21 mouse cellular contexts compared by ENCODE assay signal in genomic region chr13:20048837-20049160, GRCm38 (mm10). TPM values are rescaled to one million over a fixed set of nuclear protein-coding genes. Genes with fewer than 3 reads are reported as not detected.
A peak's percentile ranks its signal among the peaks of the same experiment; 100 is the strongest.
DNase-seq lines count a peak whose midpoint lies in the region; ATAC-seq and TF ChIP-seq lines count a peak whose summit lies in the region.
"Had no signal": no experiment of that assay in that cellular context is flagged by ENCODE, and none has a peak within 500 bp of the region (broad histone marks: within the 10 kb centered on the region; RNA-seq: fewer than 3 reads in every experiment).

No protein-coding gene starts in this region.

- no peaks in the 10 kb centered on the region for H3K36me3 ChIP-seq in forebrain, embryonic 10.5 days (replicated peaks)
- H3K36me3 ChIP-seq in forebrain, embryonic 15.5 days: no peaks in the 10 kb centered on the region
- H3K36me3 ChIP-seq in hindbrain, postnatal 0 days (ENCODE audit: insufficient read depth, low read length): no peaks in the 10 kb centered on the region
- H3K36me3 ChIP-seq in hindbrain, embryonic 10.5 days: no peaks in the 10 kb centered on the region
- H3K36me3 ChIP-seq in forebrain, embryonic 13.5 days (ENCODE audit: poor library complexity, severe bottlenecking): no peaks in the 10 kb centered on the region
- H3K36me3 ChIP-seq in midbrain, embryonic 14.5 days (ENCODE audit: control insufficient read depth, insufficient read depth, low read length): no peaks in the 10 kb centered on the region
- H3K36me3 ChIP-seq in intestine, postnatal 0 days (ENCODE audit: control insufficient read depth, insufficient read depth): no peaks in the 10 kb centered on the region
- H3K36me3 ChIP-seq: G1E; lung, embryonic 15.5 days had no signal

- peak overlapping the region; percentile 71 for H3K27ac ChIP-seq in forebrain, embryonic 10.5 days
- no peak overlapping the region for H3K27ac ChIP-seq in forebrain, embryonic 15.5 days (replicated peaks)
- H3K27ac ChIP-seq in hindbrain, postnatal 0 days: no peak overlapping the region
- H3K27ac ChIP-seq in hindbrain, embryonic 10.5 days: no peak overlapping the region
- no peak overlapping the region for H3K27ac ChIP-seq in forebrain, embryonic 13.5 days
- no peak overlapping the region for H3K27ac ChIP-seq in midbrain, embryonic 14.5 days (replicated peaks; ENCODE audit: low read depth, low read length)
- H3K27ac ChIP-seq in intestine, postnatal 0 days (ENCODE audit: low read depth, low read length): no peak overlapping the region
- H3K27ac ChIP-seq: kidney, postnatal 0 days; layer of hippocampus, adult 2 months; liver, embryonic 14.5 days; lung, embryonic 15.5 days had no signal

- 0 out of 2 replicates have a peak, but pooled peaks cover 10% of the 10 kb centered on the region for H3K27me3 ChIP-seq in forebrain, embryonic 10.5 days (ENCODE audit: poor library complexity, severe bottlenecking)
- H3K27me3 ChIP-seq in forebrain, embryonic 15.5 days: no peaks in the 10 kb centered on the region
- no peaks in the 10 kb centered on the region for H3K27me3 ChIP-seq in hindbrain, postnatal 0 days (ENCODE audit: insufficient read depth, low read length)
- H3K27me3 ChIP-seq in hindbrain, embryonic 10.5 days (ENCODE audit: insufficient read depth, poor library complexity, severe bottlenecking): no peaks in the 10 kb centered on the region
- no peaks in the 10 kb centered on the region for H3K27me3 ChIP-seq in forebrain, embryonic 13.5 days
- H3K27me3 ChIP-seq in midbrain, embryonic 14.5 days (ENCODE audit: control insufficient read depth, insufficient read depth, low read length): no peaks in the 10 kb centered on the region
- no peaks in the 10 kb centered on the region for H3K27me3 ChIP-seq in intestine, postnatal 0 days (replicated peaks; ENCODE audit: control insufficient read depth, insufficient read depth, low read length)
- H3K27me3 ChIP-seq: lung, embryonic 15.5 days had no signal

- peak; percentile 21 for DNase-seq in forebrain, embryonic 10.5 days (ENCODE audit: extremely low spot score, low spot score)
- no peak for DNase-seq in hindbrain, postnatal 0 days (ENCODE audit: low spot score)
- DNase-seq in hindbrain, embryonic 10.5 days (ENCODE audit: low spot score): no peak
- peak; percentile 67 for DNase-seq in midbrain, embryonic 14.5 days
- DNase-seq in urinary bladder, postnatal 10 days (ENCODE audit: low spot score): no peak
- DNase-seq: adrenal gland, postnatal 25 days; cerebellum, adult 18-20 months; cerebellum, postnatal 25 days; gastrocnemius, postnatal 10 days; heart, adult 18-20 months; kidney, adult 18-20 months; lung, postnatal 4 days; right cerebral cortex, postnatal 14 days had no signal

- no peaks in the 10 kb centered on the region for H3K9me3 ChIP-seq in forebrain, embryonic 10.5 days
- H3K9me3 ChIP-seq in forebrain, embryonic 15.5 days: no peaks in the 10 kb centered on the region
- H3K9me3 ChIP-seq in hindbrain, postnatal 0 days (ENCODE audit: low read length): no peaks in the 10 kb centered on the region
- H3K9me3 ChIP-seq in hindbrain, embryonic 10.5 days: no peaks in the 10 kb centered on the region
- H3K9me3 ChIP-seq in forebrain, embryonic 13.5 days (replicated peaks): no peaks in the 10 kb centered on the region
- H3K9me3 ChIP-seq in midbrain, embryonic 14.5 days (ENCODE audit: control insufficient read depth, low read length): no peaks in the 10 kb centered on the region
- no peaks in the 10 kb centered on the region for H3K9me3 ChIP-seq in intestine, postnatal 0 days (ENCODE audit: control insufficient read depth)
- H3K9me3 ChIP-seq: G1E; lung, embryonic 15.5 days had no signal

- WGBS in forebrain, embryonic 10.5 days: 11% methylated on average over 2 of the region's 2 CpGs
- WGBS in forebrain, embryonic 15.5 days: 3% methylated on average over 2 of the region's 2 CpGs
- 20% methylated on average over 2 of the region's 2 CpGs for WGBS in hindbrain, postnatal 0 days
- WGBS in hindbrain, embryonic 10.5 days: 30% methylated on average over 2 of the region's 2 CpGs
- WGBS in forebrain, embryonic 13.5 days: 0% methylated on average over 2 of the region's 2 CpGs
- 0% methylated on average over 2 of the region's 2 CpGs for WGBS in midbrain, embryonic 14.5 days
- WGBS in intestine, postnatal 0 days: 60% methylated on average over 2 of the region's 2 CpGs

- no peak for ATAC-seq in forebrain, embryonic 15.5 days (replicated peaks)
- no peak for ATAC-seq in hindbrain, postnatal 0 days
- ATAC-seq in forebrain, embryonic 13.5 days: peak; percentile 41; the same call in 1 of the 2 replicates
- no peak; the same call in 1 of the 2 replicates for ATAC-seq in midbrain, embryonic 14.5 days (ENCODE audit: low FRiP score, low TSS enrichment)
- no peak for ATAC-seq in intestine, postnatal 0 days

- no peak overlapping the region for H3K9ac ChIP-seq in forebrain, embryonic 15.5 days (replicated peaks)
- no peak overlapping the region for H3K9ac ChIP-seq in hindbrain, postnatal 0 days (replicated peaks; ENCODE audit: low read length)
- H3K9ac ChIP-seq in forebrain, embryonic 13.5 days: no peak overlapping the region
- H3K9ac ChIP-seq in midbrain, embryonic 14.5 days (replicated peaks; ENCODE audit: low read length): no peak overlapping the region
- H3K9ac ChIP-seq in intestine, postnatal 0 days (ENCODE audit: low read depth, low read length): no peak overlapping the region
- H3K9ac ChIP-seq: liver, embryonic 14.5 days; lung, embryonic 15.5 days had no signal

- H3K4me1 ChIP-seq in forebrain, embryonic 10.5 days: peaks cover 23% of the 10 kb centered on the region
- peaks cover 5% of the 10 kb centered on the region; the same call in 1 of the 2 replicates for H3K4me1 ChIP-seq in forebrain, embryonic 15.5 days
- peaks cover 5% of the 10 kb centered on the region; the same call in 1 of the 2 replicates for H3K4me1 ChIP-seq in hindbrain, postnatal 0 days (ENCODE audit: insufficient read depth, low read length)
- 0 out of 2 replicates have a peak, but pooled peaks cover 3% of the 10 kb centered on the region for H3K4me1 ChIP-seq in hindbrain, embryonic 10.5 days (replicated peaks)
- peaks cover 8% of the 10 kb centered on the region; the same call in 1 of the 2 replicates for H3K4me1 ChIP-seq in forebrain, embryonic 13.5 days
- peaks cover 8% of the 10 kb centered on the region for H3K4me1 ChIP-seq in midbrain, embryonic 14.5 days (ENCODE audit: control insufficient read depth, insufficient read depth, low read length)
- H3K4me1 ChIP-seq in intestine, postnatal 0 days (replicated peaks; ENCODE audit: control insufficient read depth, insufficient read depth, low read length): no peaks in the 10 kb centered on the region

- no peak for TF ChIP-seq CTCF in hindbrain, postnatal 0 days (IDR thresholded peaks at IDR 0.05; ENCODE audit: low read depth)
- TF ChIP-seq CTCF in intestine, postnatal 0 days (IDR thresholded peaks at IDR 0.05; ENCODE audit: low read depth): no peak

- no peak overlapping the region for H3K4me2 ChIP-seq in forebrain, embryonic 15.5 days (replicated peaks)
- peak overlapping the region; percentile 5; the same call in 1 of the 2 replicates for H3K4me2 ChIP-seq in hindbrain, postnatal 0 days (ENCODE audit: low read depth, low read length)
- H3K4me2 ChIP-seq in forebrain, embryonic 13.5 days: peak overlapping the region; percentile 26
- peak overlapping the region; percentile 23; the same call in 1 of the 2 replicates for H3K4me2 ChIP-seq in midbrain, embryonic 14.5 days (ENCODE audit: low read length)
- H3K4me2 ChIP-seq in intestine, postnatal 0 days (replicated peaks; ENCODE audit: low read depth): no peak overlapping the region
- H3K4me2 ChIP-seq: lung, embryonic 15.5 days had no signal

- H3K4me3 ChIP-seq in forebrain, embryonic 10.5 days: peak overlapping the region; percentile 23; the same call in 1 of the 2 replicates
- no peak overlapping the region for H3K4me3 ChIP-seq in forebrain, embryonic 15.5 days
- H3K4me3 ChIP-seq in hindbrain, postnatal 0 days (ENCODE audit: low read length): no peak overlapping the region
- no peak overlapping the region for H3K4me3 ChIP-seq in hindbrain, embryonic 10.5 days
- no peak overlapping the region for H3K4me3 ChIP-seq in forebrain, embryonic 13.5 days
- H3K4me3 ChIP-seq in midbrain, embryonic 14.5 days (replicated peaks; ENCODE audit: low read depth, low read length): no peak overlapping the region
- no peak overlapping the region for H3K4me3 ChIP-seq in intestine, postnatal 0 days (ENCODE audit: low read depth, low read length)
- H3K4me3 ChIP-seq: layer of hippocampus, adult 2 months; lung, embryonic 15.5 days had no signal

RNA-seq across cellular contexts. Expression of gene Elmo1, which starts 41.6 kb away (rescaled TPM):
- 8.9 and 9.4 TPM in 2 replicates for polyA plus RNA-seq in forebrain, embryonic 10.5 days (2016; fragmentation: Nextera tagmentation; extraction: Ambion mirVana)
- 31.5 and 34.9 TPM in 2 replicates for polyA plus RNA-seq in forebrain, embryonic 15.5 days (2015; fragmentation: Nextera tagmentation; extraction: Ambion mirVana)
- 31.1 and 35.8 TPM in 2 replicates for total RNA-seq in hindbrain, postnatal 0 days (2014; rRNA removed)
- 37.4 and 37.5 TPM in 2 replicates for polyA plus RNA-seq in hindbrain, postnatal 0 days (2015; fragmentation: Nextera tagmentation; extraction: Ambion mirVana)
- 12.5 and 19.2 TPM in 2 replicates for polyA plus RNA-seq in hindbrain, embryonic 10.5 days (2016; fragmentation: Nextera tagmentation; extraction: Ambion mirVana)
- 24.0 and 24.3 TPM in 2 replicates for polyA plus RNA-seq in forebrain, embryonic 13.5 days (2015; fragmentation: Nextera tagmentation; extraction: Ambion mirVana)
- 31.3 and 38.3 TPM in 2 replicates for polyA plus RNA-seq in midbrain, embryonic 14.5 days (2014; fragmentation: Nextera tagmentation; extraction: Ambion mirVana)
- polyA plus RNA-seq in intestine, postnatal 0 days (2015; fragmentation: Nextera tagmentation; extraction: Ambion mirVana): 8.2 and 8.6 TPM in 2 replicates
- polyA plus RNA-seq: G1E had no signal

Comparison
In these comparisons a context has a peak if more than half of its experiments do, and no peak if none do; other contexts are left out.
1. H3K4me2 ChIP-seq: peak in hindbrain, postnatal 0 days (single experiment), forebrain, embryonic 13.5 days (single experiment) and midbrain, embryonic 14.5 days (single experiment); none in forebrain, embryonic 15.5 days (single experiment) and intestine, postnatal 0 days (single experiment).
2. DNase-seq: peak in forebrain, embryonic 10.5 days (single experiment) and midbrain, embryonic 14.5 days (single experiment); none in hindbrain, postnatal 0 days (single experiment), hindbrain, embryonic 10.5 days (single experiment) and urinary bladder, postnatal 10 days (single experiment).